Mouse (Mus musculus) heart, adult 2 months (tissue): ENCODE results near the gene St7. TPM values are rescaled to one million over a fixed set of nuclear protein-coding genes. Genes with fewer than 3 reads are reported as not detected.

ENCODE experiments used
- DNase-seq, 2 experiments: peaks; one replicate each; pipeline ENCODE4 v3.0.0; 2021
- H3K27ac ChIP-seq: fragments of 200-600 bp; 2 replicates; pipeline ENCODE4 v1.8.1; 2022
- H3K27me3 ChIP-seq: fragments of 200-500 bp; 2 replicates; pipeline ENCODE4 v1.6.1; 2012; ENCODE audit warnings: mild to moderate bottlenecking, low read length, inconsistent platforms, mixed read lengths; ENCODE audit not compliant: control insufficient read depth, insufficient read depth
- H3K36me3 ChIP-seq: fragments of 200-500 bp; 2 replicates; pipeline ENCODE4 v1.6.1; 2012; ENCODE audit warnings: low read length, inconsistent platforms; ENCODE audit not compliant: control insufficient read depth, insufficient read depth
- H3K4me1 ChIP-seq: fragments of 200-500 bp; 2 replicates; pipeline ENCODE4 v1.6.1; 2011; ENCODE audit warnings: low read length; ENCODE audit not compliant: control insufficient read depth, insufficient read depth
- H3K4me3 ChIP-seq: fragments of 200-600 bp; 2 replicates; pipeline ENCODE4 v1.8.1; 2022
- H3K79me2 ChIP-seq: fragments of 200-500 bp; replicated peaks from 2 replicates; pipeline ENCODE4 v1.6.1; 2012; ENCODE audit warnings: mild to moderate bottlenecking, inconsistent platforms, low read length, moderate library complexity, mixed read lengths; ENCODE audit not compliant: control insufficient read depth, insufficient read depth
- H3K9ac ChIP-seq: fragments of 200-500 bp; 2 replicates; pipeline ENCODE4 v1.6.1; 2012; ENCODE audit warnings: low read depth, mild to moderate bottlenecking, control low read depth, inconsistent platforms, low read length, mixed read lengths
- CTCF ChIP-seq: fragments of 200-600 bp; IDR thresholded peaks from 2 replicates; pipeline ENCODE4 v1.8.1; 2022; ENCODE audit warnings: antibody characterized with exemption, mild to moderate bottlenecking, moderate library complexity
- EP300 ChIP-seq: fragments of 200-500 bp; IDR thresholded peaks from 2 replicates; pipeline ENCODE4 v1.6.1; 2011; ENCODE audit warnings: low read depth, low read length, control low read depth; ENCODE audit not compliant: insufficient read depth
- POLR2A ChIP-seq: fragments of 200-500 bp; IDR thresholded peaks from 2 replicates; pipeline ENCODE4 v1.6.1; 2011; ENCODE audit warnings: mild to moderate bottlenecking, low read depth, low read length, control low read depth; ENCODE audit not compliant: insufficient read depth
- WGBS: fragments of 180-500 bp; shearing (Covaris S2); methylation state at CpG from one replicate; pipeline ENCODE4 v1.1.7; 2018; 5-methylcytosine and 5-hydroxymethylcytosine counted together
- intact Hi-C: fragments of 180-260 bp; cut with DNase I; formaldehyde crosslinking; loops from one replicate; pipeline ENCODE4 v1.15.1; 2025
- polyA plus RNA-seq: library from polyadenylated mRNA; depleted of rRNA; stranded (reverse); fragments of >200 nt; gene quantifications from 2 replicates; pipeline ENCODE4 v1.2.3, GENCODE M21; 2012
- total RNA-seq, 2 experiments: library from RNA; stranded (reverse); gene quantifications; 2 replicates each; pipeline ENCODE4 v1.2.3; 2021

The St7 gene
- total and polyA plus RNA-seq, 3 experiments, result 12.0 to 19.5 (median 16.9) TPM

GRCm38 (mm10) chr6:17860463-17860862, 167.7 kb downstream of the St7 start:
- DNase-seq, result no peak
- Histone ChIP-seq H3K79me2 (no peaks in the 10 kb centered on the region), H3K4me1 (no peaks in the 10 kb centered on the region; the same call in 1 of the 2 replicates), H3K27ac (no peak overlapping the region), H3K4me3 (no peak overlapping the region), H3K27me3 (no peaks in the 10 kb centered on the region), H3K9ac (no peak overlapping the region), H3K36me3 (no peaks in the 10 kb centered on the region)
- intact Hi-C loops, result no loop called here
- WGBS, result 98% methylated on average over 1 of the region's 1 CpGs
- no peak for TF ChIP-seq CTCF
- TF ChIP-seq POLR2A, result no peak
- TF ChIP-seq EP300, result no peak

DNA sequence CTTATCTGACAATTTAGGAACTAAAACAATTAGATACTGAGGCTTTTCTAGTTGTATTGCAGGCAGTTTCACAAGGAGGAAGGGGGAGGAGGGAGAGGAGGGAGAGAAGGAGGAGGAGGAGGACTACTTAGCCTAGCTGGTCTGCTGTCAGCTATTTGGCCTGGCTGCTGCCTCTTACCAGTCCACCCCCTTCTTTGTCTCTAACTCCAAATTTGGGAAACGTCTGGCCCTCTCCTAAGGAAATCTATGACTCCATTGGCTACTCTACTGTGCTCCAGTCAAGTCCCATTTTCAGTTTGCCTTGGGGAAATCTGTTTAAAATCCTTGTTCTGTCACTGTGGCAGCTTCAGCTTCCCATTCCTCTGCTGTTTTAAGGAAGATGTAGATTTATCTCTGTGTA, 175.1 kb downstream of the St7 start:
- DNase-seq, result peak in 1 of 2 experiments; percentile 16
- 0 out of 2 replicates have a peak, but pooled peaks cover 2% of the 10 kb centered on the region for H3K36me3 ChIP-seq
- WGBS, result 50% methylated on average over 1 of the region's 1 CpGs

DNA sequence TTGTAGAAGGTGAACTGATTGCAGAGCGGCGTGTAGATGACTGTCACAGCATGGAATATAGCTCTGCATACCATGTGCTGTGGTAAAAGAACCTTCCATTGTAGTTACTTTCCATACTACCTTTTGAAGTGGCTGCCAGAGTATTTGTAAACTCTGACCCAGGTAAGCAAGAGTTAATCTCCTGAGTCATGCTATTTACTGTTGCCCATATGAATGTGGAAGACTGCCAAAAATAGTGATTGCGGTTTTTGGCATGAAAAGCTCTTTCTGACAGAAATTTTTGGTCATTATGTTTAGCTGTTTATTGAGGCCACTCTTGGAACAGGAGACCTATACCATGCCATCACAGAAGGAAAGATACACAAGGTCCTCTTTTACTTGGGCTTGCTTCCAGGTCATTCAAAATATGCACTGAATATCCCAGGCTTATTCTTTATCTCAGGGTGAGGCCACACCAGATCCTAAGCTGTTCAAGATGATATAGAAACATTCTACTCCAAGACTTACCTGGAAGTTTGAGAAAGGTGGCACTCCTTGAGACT, 179.2 kb downstream of the St7 start:
- Histone ChIP-seq H3K27ac (no peak overlapping the region), H3K4me3 (no peak overlapping the region), H3K4me1 (no peaks in the 10 kb centered on the region), H3K79me2 (no peaks in the 10 kb centered on the region), H3K36me3 (0 out of 2 replicates have a peak, but pooled peaks cover 2% of the 10 kb centered on the region), H3K9ac (no peak overlapping the region), H3K27me3 (no peaks in the 10 kb centered on the region)
- TF ChIP-seq POLR2A (no peak), EP300 (no peak), CTCF (no peak)
- intact Hi-C loops, result no loop called here
- WGBS, result 78% methylated on average over 3 of the region's 3 CpGs
- no peak for DNase-seq

More for the DNA sequence above, 175.1 kb downstream of the St7 start:
- Histone ChIP-seq H3K27ac (no peak overlapping the region), H3K9ac (no peak overlapping the region), H3K4me3 (no peak overlapping the region), H3K27me3 (no peaks in the 10 kb centered on the region), H3K79me2 (no peaks in the 10 kb centered on the region), H3K4me1 (no peaks in the 10 kb centered on the region)
- intact Hi-C loops, result no loop called here
- TF ChIP-seq CTCF (no peak), POLR2A (no peak), EP300 (no peak)

GRCm38 (mm10) chr6:17875606-17876005, 182.9 kb downstream of the St7 start:
- H3K4me3 ChIP-seq, result no peak overlapping the region
- no peaks in the 10 kb centered on the region for H3K79me2 ChIP-seq
- TF ChIP-seq POLR2A, result no peak
- no peak for TF ChIP-seq CTCF
- intact Hi-C loops, result no loop called here
- no peaks in the 10 kb centered on the region for H3K4me1 ChIP-seq
- no peak overlapping the region for H3K27ac ChIP-seq
- H3K9ac ChIP-seq, result no peak overlapping the region
- no peaks in the 10 kb centered on the region for H3K27me3 ChIP-seq
- H3K36me3 ChIP-seq, result no peaks in the 10 kb centered on the region
- 54% methylated on average over 7 of the region's 7 CpGs for WGBS
- no peak for DNase-seq

DNA sequence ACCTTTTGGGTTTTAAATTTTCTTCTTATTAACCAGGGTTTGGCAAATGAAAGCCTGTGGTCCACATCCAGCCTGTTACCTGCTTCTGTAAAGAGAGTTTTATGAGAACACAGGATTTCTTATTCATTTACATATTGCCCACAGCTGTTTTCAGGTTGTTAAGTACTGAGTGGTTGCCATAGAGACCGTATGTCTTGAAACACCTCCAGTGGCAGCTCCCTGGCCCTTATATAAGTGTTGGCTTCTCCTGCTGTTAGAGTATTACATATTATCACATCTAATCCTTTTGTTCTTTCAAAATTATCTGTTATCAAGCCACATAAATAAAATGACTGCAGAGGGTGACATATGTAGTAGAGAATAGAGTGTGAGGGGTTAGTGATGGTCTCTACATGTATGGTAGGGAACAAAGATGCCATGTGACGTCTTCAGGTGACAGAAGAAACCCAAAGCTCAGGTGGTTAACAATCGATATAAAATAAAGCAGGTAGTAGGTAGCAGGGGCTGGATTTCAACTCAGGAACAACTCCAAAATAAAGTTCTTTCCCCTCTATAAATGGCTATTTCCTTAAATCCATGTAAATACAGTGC, 183.4 kb downstream of the St7 start:
- intact Hi-C loops, result no loop called here
- Histone ChIP-seq H3K27ac (no peak overlapping the region), H3K79me2 (no peaks in the 10 kb centered on the region), H3K4me3 (no peak overlapping the region), H3K27me3 (no peaks in the 10 kb centered on the region), H3K36me3 (no peaks in the 10 kb centered on the region), H3K4me1 (no peaks in the 10 kb centered on the region), H3K9ac (no peak overlapping the region)
- TF ChIP-seq EP300, result no peak
- no peak for TF ChIP-seq POLR2A
- no peak for TF ChIP-seq CTCF
- DNase-seq, result no peak
- 89% methylated on average over 3 of the region's 3 CpGs for WGBS

- Histone ChIP-seq H3K36me3 (no peaks in the 10 kb centered on the region), H3K79me2 (no peaks in the 10 kb centered on the region), H3K27ac (no peak overlapping the region), H3K27me3 (no peaks in the 10 kb centered on the region), H3K4me1 (no peaks in the 10 kb centered on the region), H3K9ac (no peak overlapping the region), H3K4me3 (no peak overlapping the region)
- WGBS, result 61% methylated on average over 7 of the region's 7 CpGs
- no peak for TF ChIP-seq EP300
- TF ChIP-seq POLR2A, result no peak
- TF ChIP-seq CTCF, result no peak
- DNase-seq, result no peak
- intact Hi-C loops, result no loop called here
Measured at GRCm38 (mm10) chr6:17876670-17877179, 184.0 kb downstream of the St7 start.
